Mouse (Mus musculus): Measurements from ENCODE around the gene Ppie.
"Not testable (repeated sequence)": the region's sequence is repeated elsewhere in the genome, so short reads cannot be mapped to it uniquely, and the experiment has no call there.

GRCm38 (mm10) chr4:123111275-123111983 lies 28.3 kb downstream of the Ppie start:
- TF ChIP-seq CTCF (IDR thresholded peaks at IDR 0.05; ENCODE audit: control insufficient read depth, insufficient read depth, low read length); POLR2A (IDR thresholded peaks at IDR 0.05; ENCODE audit: borderline replicate concordance, control insufficient read depth, low read depth, low read length): not testable (repeated sequence)

All from bone marrow, adult 2 months (tissue).